Mouse (Mus musculus): ENCODE data around the gene Cyp8b1. TPM values are rescaled to one million over a fixed set of nuclear protein-coding genes. Genes with fewer than 3 reads are reported as not detected.

The Cyp8b1 gene
- polyA plus RNA-seq, 1 experiment from 2014 or later: 0.63 TPM

DNA sequence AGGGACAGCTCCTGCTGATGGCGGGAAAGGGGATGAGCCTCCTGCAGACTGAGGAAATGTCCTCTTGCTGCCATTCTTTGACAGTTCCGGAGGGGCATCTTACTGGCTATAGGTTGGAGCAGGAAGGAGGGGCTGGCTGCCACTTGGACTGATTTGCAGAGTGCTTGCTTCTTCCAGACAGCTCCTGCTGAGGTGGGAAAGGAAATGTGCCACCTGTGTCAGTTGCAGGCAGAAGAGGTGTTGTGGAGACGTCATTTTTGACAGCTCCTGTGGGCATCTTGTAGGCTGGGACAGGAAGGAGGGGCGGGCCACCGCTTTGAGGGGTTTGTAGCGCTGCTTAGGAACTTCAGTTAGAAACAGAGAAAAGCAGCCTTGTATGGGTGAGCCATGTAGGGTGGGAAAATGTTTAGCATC, 21.4 kb upstream of the Cyp8b1 start:
- no peak overlapping the region for H3K27ac ChIP-seq
- peak overlapping the region; percentile 52 for H3K4me3 ChIP-seq (replicated peaks)
- ATAC-seq (ENCODE audit: low read depth) (0 out of 2 replicates have a peak, but pooled peaks have one; percentile 15), DNase-seq (no peak)
- 0 out of 2 replicates have a peak, but pooled peaks cover 2% of the 10 kb centered on the region for H3K4me1 ChIP-seq (replicated peaks)
- H3K4me2 ChIP-seq: peak overlapping the region; percentile 57
- H3K9ac ChIP-seq: no peak overlapping the region
- 36% methylated on average over 6 of the region's 6 CpGs for WGBS (ENCODE audit: insufficient replicate concordance)
- no peaks in the 10 kb centered on the region for H3K9me3 ChIP-seq (replicated peaks)
- 0 out of 2 replicates have a peak, but pooled peaks cover 3% of the 10 kb centered on the region for H3K27me3 ChIP-seq
- no peaks in the 10 kb centered on the region for H3K36me3 ChIP-seq

DNA sequence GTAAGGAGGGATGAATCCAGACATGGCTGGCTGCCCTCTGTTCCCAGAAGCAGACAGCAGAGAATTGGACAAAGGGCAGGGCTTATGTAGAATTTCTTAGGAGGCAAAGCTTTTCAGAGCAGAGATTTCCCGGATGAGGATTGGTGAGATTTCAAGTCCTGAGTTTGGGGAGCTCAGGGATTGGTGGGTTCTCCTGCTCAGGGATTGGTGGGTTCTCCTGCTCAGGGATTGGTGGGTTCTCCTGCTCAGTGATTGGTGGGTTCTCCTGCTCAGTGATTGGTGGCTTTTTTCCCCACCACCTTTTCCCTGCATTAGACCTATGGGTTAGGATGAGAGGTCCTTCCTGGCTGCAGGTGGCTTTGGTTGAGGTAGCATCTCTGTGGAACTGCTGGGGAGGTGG, 20.8 kb upstream of the Cyp8b1 start:
- Histone ChIP-seq H3K4me1 (replicated peaks) (0 out of 2 replicates have a peak, but pooled peaks cover 2% of the 10 kb centered on the region), H3K36me3 (no peaks in the 10 kb centered on the region), H3K9me3 (replicated peaks) (no peaks in the 10 kb centered on the region), H3K9ac (no peak overlapping the region), H3K4me2 (no peak overlapping the region), H3K4me3 (replicated peaks) (no peak overlapping the region), H3K27ac (no peak overlapping the region), H3K27me3 (0 out of 2 replicates have a peak, but pooled peaks cover 3% of the 10 kb centered on the region)
- DNase-seq (no peak), ATAC-seq (ENCODE audit: low read depth) (0 out of 2 replicates have a peak, but pooled peaks have one; percentile 12)
- WGBS (ENCODE audit: insufficient replicate concordance): 69% methylated on average over 1 of the region's 1 CpGs

DNA sequence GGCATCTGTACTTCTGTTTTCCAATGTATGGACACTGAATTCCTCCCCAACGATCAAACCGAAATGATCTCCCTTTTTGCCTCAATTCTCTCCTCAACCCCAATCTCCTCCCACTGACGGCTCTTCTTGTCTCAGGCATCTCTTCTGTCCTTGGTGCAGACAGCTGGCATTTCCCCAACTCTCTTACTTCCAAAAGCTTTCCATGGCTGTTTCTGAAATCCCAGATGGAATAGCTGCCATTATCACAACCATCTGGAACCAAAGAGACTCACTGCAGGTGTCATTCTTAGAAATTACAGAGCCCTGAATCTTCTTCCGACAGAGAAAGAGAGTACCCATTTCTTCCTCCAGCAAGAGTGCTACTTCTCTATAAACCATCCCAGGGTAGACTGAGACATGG, 18.8 kb upstream of the Cyp8b1 start:
- no peak overlapping the region for H3K27ac ChIP-seq
- WGBS (ENCODE audit: insufficient replicate concordance): 60% methylated on average over 4 of the region's 4 CpGs
- no peak overlapping the region for H3K9ac ChIP-seq
- H3K4me2 ChIP-seq: no peak overlapping the region
- H3K27me3 ChIP-seq: 0 out of 2 replicates have a peak, but pooled peaks cover 3% of the 10 kb centered on the region
- no peaks in the 10 kb centered on the region for H3K9me3 ChIP-seq (replicated peaks)
- H3K36me3 ChIP-seq: no peaks in the 10 kb centered on the region
- DNase-seq (no peak), ATAC-seq (ENCODE audit: low read depth) (no peak)
- 0 out of 2 replicates have a peak, but pooled peaks cover 2% of the 10 kb centered on the region for H3K4me1 ChIP-seq (replicated peaks)
- H3K4me3 ChIP-seq (replicated peaks): no peak overlapping the region

DNA sequence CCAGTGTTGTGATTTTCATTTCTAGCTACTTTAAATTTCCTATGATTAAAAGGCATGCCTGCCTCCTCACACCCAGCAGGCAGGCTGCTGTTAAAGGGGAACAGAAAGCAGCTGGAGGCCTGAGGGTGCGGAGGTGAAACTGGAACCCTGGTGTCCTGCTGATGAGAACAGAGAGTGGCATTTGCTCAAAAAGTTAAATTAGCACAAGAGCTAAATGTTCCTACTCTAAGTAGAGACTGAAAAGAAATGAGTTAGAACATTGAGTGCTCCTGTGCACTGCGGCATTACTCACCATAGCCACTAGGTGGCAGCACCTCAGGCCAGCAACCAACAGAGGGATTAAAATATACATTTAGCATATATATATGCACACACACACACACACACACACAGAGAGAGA, 12.4 kb upstream of the Cyp8b1 start:
- no peaks in the 10 kb centered on the region for H3K27me3 ChIP-seq
- H3K4me3 ChIP-seq (replicated peaks): no peak overlapping the region
- 19% methylated on average over 2 of the region's 2 CpGs for WGBS (ENCODE audit: insufficient replicate concordance)
- peaks cover 28% of the 10 kb centered on the region for H3K4me1 ChIP-seq (replicated peaks)
- DNase-seq (no peak), ATAC-seq (ENCODE audit: low read depth) (no peak)
- H3K9ac ChIP-seq: no peak overlapping the region
- H3K4me2 ChIP-seq: no peak overlapping the region
- no peaks in the 10 kb centered on the region for H3K36me3 ChIP-seq
- H3K27ac ChIP-seq: no peak overlapping the region
- no peaks in the 10 kb centered on the region for H3K9me3 ChIP-seq (replicated peaks)

DNA sequence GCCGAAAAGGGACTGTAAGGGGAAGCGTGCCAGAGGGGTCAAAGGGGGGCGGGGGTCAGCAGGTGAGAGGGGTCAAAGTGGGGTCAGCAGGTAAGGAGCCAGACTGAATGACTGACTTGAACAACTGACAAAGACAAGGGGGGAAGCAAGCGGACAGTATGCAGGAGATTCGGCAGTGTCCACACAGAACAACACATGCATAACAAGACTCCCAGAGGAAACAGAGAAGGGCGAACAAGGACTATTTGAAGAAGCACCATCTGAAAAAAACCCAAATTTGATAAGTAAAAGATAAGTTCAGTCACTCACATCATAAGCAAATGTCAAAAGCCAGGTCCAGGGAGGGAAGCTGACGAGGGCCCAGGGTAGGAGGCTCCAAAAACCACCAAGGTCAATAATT, 11.6 kb upstream of the Cyp8b1 start:
- Histone ChIP-seq H3K27me3 (no peaks in the 10 kb centered on the region), H3K4me3 (replicated peaks) (no peak overlapping the region), H3K4me2 (no peak overlapping the region), H3K27ac (no peak overlapping the region), H3K36me3 (no peaks in the 10 kb centered on the region), H3K9ac (no peak overlapping the region), H3K9me3 (replicated peaks) (no peaks in the 10 kb centered on the region), H3K4me1 (replicated peaks) (peaks cover 28% of the 10 kb centered on the region)
- 57% methylated on average over 7 of the region's 7 CpGs for WGBS (ENCODE audit: insufficient replicate concordance)
- no peak for ATAC-seq (ENCODE audit: low read depth)
- DNase-seq: no peak

DNA sequence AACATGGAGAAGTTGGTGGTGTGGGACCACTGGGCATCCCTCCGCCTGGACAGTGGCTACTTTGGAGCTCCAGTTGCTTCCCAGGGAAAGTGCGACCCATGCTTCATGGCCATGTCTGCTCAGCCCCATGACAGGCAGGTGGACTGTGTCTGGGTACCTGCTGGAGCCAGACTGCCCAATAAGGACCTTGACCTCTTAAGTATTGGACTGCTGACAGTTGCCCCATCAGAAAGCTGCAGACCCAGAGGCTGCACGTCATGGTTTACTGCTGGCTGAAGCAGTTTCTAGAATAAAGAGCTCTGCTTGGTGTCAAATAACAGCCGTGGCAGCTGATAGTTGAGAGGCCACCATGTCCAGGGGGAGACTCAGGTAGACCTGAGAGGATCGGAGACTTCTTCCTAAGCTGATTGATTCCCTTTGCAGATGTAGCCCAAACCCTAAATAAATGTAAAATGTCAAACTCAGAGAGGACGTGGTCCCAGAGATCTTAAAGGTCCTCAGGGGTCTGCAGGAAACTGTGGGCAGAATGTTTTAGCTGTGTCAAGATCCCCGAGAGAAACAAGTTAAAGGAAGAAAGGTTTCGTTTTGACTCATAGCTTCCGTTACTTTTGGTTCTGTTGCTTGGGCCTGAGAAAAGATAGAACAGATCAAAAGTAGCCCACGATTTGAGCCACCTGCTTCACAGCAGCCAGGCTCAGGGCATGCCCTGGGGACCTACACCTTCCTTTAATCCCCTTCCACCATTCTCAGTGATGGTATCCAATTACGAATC, 10.7 kb upstream of the Cyp8b1 start:
- Histone ChIP-seq H3K4me1 (replicated peaks) (peaks cover 28% of the 10 kb centered on the region), H3K4me3 (replicated peaks) (no peak overlapping the region), H3K9ac (no peak overlapping the region), H3K36me3 (no peaks in the 10 kb centered on the region), H3K9me3 (replicated peaks) (no peaks in the 10 kb centered on the region), H3K4me2 (no peak overlapping the region), H3K27ac (no peak overlapping the region; the same call in 1 of the 2 replicates), H3K27me3 (no peaks in the 10 kb centered on the region)
- ATAC-seq (ENCODE audit: low read depth): peak; percentile 57
- no peak for DNase-seq
- 32% methylated on average over 11 of the region's 11 CpGs for WGBS (ENCODE audit: insufficient replicate concordance)

DNA sequence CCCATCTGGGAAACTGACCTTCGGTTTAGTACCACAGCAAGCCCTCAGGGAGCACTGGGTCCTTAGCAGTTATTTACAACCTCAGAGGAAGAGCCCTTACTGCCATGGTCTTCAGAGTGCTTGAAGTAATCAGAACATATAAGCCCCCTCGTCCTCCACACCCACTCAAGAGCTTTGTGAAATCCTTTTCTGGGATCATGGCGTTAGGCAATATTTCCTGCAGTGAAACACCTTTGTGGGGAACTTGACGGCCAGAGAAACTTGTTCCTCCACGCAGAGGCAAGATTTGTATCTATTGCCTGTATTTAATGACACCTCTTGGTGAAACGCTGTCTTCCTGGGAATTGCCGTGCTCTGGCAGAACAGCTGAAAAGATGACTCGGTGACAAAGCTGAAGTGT, 9.9 kb upstream of the Cyp8b1 start:
- Histone ChIP-seq H3K9me3 (replicated peaks) (no peaks in the 10 kb centered on the region), H3K9ac (no peak overlapping the region), H3K4me1 (replicated peaks) (peaks cover 28% of the 10 kb centered on the region), H3K36me3 (no peaks in the 10 kb centered on the region), H3K4me2 (no peak overlapping the region), H3K27ac (no peak overlapping the region), H3K27me3 (no peaks in the 10 kb centered on the region), H3K4me3 (replicated peaks) (no peak overlapping the region)
- DNase-seq (no peak), ATAC-seq (ENCODE audit: low read depth) (no peak)
- 50% methylated on average over 8 of the region's 8 CpGs for WGBS (ENCODE audit: insufficient replicate concordance)

DNA sequence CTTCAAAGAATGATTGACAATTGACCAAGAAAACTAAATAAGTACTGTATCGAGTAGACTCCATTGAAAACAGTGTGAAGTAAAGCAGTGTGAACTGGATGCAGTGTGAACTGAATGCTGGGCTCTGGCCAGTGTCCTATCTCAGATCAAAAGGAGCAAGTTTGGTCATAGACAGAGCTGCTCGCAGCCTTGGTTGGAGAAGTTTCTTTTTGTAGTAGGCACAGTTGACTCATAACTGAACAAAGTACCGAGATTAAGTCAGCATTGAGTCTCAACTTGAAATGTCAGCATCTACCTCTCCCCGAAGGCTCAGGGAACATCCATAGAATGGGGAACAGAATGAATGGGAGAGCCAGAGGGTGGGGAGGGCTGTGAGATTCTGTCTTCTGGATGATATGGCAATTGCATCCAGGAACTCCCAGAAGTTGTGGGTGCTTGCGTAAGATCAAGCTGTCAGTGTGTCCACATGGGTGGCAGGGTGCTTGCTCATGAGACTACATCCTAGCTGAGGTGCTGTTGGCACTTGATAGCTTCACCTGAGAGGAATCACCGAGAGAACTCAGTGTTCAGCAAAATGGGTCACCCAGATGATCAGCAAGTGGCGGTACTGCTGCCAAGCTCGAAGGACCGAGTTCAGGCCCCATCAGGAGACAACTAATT, 8.9 kb upstream of the Cyp8b1 start:
- no peaks in the 10 kb centered on the region for H3K27me3 ChIP-seq
- 63% methylated on average over 9 of the region's 9 CpGs for WGBS (ENCODE audit: insufficient replicate concordance)
- ATAC-seq (ENCODE audit: low read depth) (no peak), DNase-seq (no peak)
- no peak overlapping the region for H3K4me3 ChIP-seq (replicated peaks)
- no peaks in the 10 kb centered on the region for H3K9me3 ChIP-seq (replicated peaks)
- no peaks in the 10 kb centered on the region for H3K36me3 ChIP-seq
- H3K4me1 ChIP-seq (replicated peaks): peaks cover 28% of the 10 kb centered on the region
- H3K27ac ChIP-seq: no peak overlapping the region
- H3K4me2 ChIP-seq: no peak overlapping the region
- no peak overlapping the region for H3K9ac ChIP-seq

DNA sequence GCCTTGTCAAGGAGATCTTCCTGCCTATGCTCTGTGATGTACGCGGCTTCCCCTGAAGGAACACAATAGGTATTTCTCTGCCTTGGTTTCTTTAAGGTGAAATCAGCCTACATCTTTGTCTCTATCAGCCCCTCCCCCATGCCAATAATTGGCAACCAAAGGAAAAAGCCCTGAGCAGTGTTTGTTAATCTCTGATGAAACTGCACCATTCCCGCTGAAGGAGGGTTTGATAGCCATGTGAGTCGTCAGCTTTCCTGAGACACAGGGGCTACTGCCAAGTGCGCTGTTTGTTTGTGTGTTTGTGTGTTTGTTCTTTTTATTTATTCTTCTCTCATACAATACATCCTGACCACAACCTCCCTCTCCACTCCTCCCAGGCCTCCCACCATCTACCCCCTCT, 7.8 kb upstream of the Cyp8b1 start:
- Histone ChIP-seq H3K4me3 (replicated peaks) (no peak overlapping the region), H3K4me2 (no peak overlapping the region), H3K9ac (no peak overlapping the region), H3K27ac (peak overlapping the region; percentile 59), H3K36me3 (no peaks in the 10 kb centered on the region), H3K9me3 (replicated peaks) (no peaks in the 10 kb centered on the region), H3K4me1 (replicated peaks) (peaks cover 28% of the 10 kb centered on the region), H3K27me3 (no peaks in the 10 kb centered on the region)
- ATAC-seq (ENCODE audit: low read depth) (no peak), DNase-seq (no peak)
- 62% methylated on average over 5 of the region's 5 CpGs for WGBS (ENCODE audit: insufficient replicate concordance)

DNA sequence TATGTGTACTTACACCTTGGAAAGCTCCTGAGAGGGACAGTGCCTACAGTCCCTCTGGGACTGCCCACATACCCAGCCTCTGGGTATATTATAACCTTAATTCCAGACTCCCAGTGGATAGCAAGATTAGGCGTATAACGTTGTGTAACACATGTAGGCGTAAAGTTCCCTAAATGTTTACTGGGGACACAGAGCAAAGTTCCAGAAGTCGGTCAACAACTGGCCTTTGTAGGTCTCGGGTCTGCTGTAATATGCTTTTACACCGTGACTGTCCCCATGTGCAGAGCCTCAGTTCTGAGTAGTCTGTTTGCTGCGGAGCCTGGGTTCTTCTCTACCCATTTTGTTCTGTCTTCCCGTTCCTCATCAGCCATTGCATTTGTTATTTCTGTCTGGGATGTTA, 7.3 kb upstream of the Cyp8b1 start:
- peak; percentile 60 for ATAC-seq (ENCODE audit: low read depth)
- H3K4me3 ChIP-seq (replicated peaks): no peak overlapping the region
- 60% methylated on average over 8 of the region's 8 CpGs for WGBS (ENCODE audit: insufficient replicate concordance)
- H3K27me3 ChIP-seq: no peaks in the 10 kb centered on the region
- H3K9ac ChIP-seq: no peak overlapping the region
- peak overlapping the region; percentile 59 for H3K27ac ChIP-seq
- H3K36me3 ChIP-seq: no peaks in the 10 kb centered on the region
- H3K4me2 ChIP-seq: no peak overlapping the region
- H3K9me3 ChIP-seq (replicated peaks): no peaks in the 10 kb centered on the region
- DNase-seq: no peak
- peaks cover 28% of the 10 kb centered on the region for H3K4me1 ChIP-seq (replicated peaks)

DNA sequence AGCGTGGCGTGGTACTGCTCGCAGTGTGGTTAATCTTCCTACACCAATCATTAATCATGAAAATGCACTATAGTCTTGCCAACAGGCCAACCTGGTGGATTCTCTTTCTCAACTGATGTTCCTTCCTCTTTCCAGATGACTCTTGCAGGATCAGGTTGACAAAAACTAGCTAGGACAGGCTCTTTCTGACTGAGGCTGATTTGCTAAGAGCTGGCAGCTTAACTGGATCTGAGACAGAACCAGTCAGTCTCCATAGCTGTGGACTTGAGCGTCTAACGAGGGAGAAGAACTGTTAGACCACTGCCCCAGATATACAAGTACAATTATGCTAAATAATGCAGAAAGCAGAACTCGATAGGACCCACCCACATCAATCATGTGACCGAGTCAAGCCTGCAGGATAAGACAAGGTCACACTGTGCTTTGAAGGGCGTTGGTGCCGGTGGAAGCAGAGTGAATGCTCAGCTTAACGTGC, 3.0 kb upstream of the Cyp8b1 start:
- no peak overlapping the region for H3K4me3 ChIP-seq (replicated peaks)
- H3K4me1 ChIP-seq (replicated peaks): 0 out of 2 replicates have a peak, but pooled peaks cover 3% of the 10 kb centered on the region
- no peaks in the 10 kb centered on the region for H3K27me3 ChIP-seq
- no peak overlapping the region for H3K9ac ChIP-seq
- DNase-seq (no peak), ATAC-seq (ENCODE audit: low read depth) (no peak)
- 42% methylated on average over 10 of the region's 10 CpGs for WGBS (ENCODE audit: insufficient replicate concordance)
- no peak overlapping the region for H3K4me2 ChIP-seq
- no peaks in the 10 kb centered on the region for H3K9me3 ChIP-seq (replicated peaks)
- H3K27ac ChIP-seq: no peak overlapping the region
- H3K36me3 ChIP-seq: no peaks in the 10 kb centered on the region
